Mouse (Mus musculus) cerebellum, postnatal 14 days (tissue): ENCODE measurements at regions not wholly inside any gene's neighbourhood (a gene's known extent, or its start where the extent isn't known, plus 50 kb on each side); places are given as distances from the start of the nearest gene placed in this dataset.

ENCODE experiments used
- DNase-seq, 2 experiments: peaks; one replicate each; pipeline ENCODE4 v3.0.0; 2021; ENCODE audit warnings: mixed read lengths in 2 of 2

DNA sequence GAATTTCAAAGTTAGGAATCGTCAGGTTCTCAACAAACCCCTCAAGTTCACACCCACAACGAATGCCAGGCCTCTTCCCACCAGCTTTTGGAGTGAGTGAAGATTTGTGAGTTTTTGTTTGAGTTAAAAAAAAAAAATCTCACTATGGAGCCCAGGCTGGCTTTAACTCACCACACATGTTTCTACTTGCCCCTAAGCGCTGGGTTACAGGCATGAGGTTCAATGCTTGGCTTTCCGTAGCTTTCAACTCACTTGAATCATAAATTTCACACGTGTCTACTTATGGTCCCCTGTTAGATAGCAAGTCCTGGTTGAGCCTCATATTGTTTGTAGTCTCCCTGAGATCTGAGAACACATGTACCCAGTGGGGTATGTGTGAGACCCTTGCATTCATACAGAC, 122.8 kb upstream of the Efna5 start:
- no peak for DNase-seq

DNA sequence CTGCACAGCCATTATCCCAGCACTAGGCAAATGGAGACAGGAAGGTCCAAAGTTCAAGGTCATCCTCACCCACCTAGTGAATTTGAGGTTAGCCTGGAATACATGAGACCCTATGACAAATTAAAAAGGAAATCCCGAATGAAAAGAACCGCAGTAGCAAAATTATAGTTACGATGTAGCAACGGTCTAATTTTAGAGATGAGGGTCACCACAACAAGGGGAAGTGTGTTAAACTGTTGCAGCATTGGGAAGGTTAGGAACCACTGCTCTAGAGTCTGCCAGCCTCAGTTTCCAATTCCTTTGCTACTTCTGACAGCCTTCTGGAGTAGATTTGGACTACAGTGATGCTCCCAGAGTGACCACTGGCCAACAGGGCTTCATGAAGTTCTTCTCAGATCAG, 121.6 kb upstream of the Efna5 start:
- no peak for DNase-seq

DNA sequence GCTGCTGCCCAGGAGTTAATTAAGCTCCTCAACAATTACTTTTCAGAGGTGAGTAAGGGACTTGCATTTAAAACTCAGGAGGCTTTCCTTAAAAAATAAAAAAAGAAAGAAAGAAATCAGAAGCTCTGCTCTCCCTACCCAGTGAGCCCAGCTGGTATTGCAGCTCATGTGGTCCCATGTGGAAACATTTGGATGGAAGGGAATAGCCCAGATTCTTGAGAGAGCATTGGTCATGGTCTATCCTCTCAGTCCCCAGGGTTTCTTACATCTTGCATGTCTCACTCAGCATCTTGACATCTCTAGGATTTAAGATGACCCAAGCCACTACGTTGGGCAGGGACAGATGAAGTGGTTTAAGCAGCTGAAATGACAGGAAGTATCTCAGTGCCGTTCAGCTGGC, 120.8 kb upstream of the Efna5 start:
- DNase-seq: no peak

DNA sequence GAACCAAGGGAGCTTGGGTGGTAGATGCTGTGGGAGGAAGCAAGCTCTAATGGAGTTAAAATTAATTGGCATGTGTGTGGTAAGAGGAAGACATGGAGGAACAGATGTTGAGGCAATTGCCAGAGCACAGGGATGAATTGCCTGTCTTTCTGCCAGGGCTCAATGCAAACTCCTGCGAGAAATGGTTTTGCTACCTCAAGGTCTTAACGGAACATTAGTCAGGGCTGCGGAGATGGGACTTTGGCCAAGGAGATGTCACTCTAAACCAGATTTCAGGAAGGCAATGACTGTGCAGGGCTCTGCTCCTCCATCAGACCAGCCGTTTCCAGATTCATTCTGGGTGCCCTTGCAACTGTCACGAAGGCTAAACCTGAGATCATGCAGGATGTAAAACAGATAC, 116.6 kb upstream of the Efna5 start:
- peak; percentile 59 to 70 for DNase-seq

DNA sequence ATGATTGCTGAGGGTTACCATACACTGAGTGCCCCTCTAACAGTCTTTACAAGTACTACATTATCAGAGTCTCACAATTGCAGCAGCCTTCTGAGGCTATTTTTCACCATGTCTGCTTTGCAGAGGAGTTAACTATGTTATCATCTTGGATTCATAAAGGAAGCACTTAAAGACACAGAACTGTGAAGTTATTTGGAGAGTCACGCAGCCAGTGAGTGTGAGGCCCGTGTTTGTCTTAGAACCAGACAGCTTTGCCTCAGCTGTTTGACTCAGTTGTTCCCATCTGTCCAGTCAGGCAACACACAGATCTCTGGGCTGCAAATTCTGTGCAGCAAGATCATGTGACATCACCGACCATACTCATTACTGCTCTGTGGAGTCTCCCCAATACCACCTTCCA, 114.2 kb upstream of the Efna5 start:
- DNase-seq: no peak

DNA sequence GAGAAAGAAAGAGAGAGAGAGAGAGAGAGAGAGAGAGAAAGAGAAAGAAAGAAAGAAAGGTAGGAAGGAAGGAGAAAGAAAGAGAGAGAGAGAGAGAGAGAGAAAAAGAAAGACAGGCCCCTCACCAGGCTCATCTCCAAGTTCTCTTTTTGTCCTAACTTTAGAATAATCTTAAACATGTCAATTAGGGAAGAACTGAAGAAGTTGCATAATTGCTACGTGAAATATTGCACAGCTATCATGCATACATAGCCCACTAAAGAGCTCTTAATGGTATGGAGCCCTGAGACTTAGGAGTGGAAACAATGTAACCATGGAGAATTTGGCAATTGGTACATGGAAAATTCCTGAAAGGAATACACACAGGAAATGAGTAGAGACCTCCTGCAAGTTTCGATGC, 111.9 kb upstream of the Efna5 start:
- no peak for DNase-seq

DNA sequence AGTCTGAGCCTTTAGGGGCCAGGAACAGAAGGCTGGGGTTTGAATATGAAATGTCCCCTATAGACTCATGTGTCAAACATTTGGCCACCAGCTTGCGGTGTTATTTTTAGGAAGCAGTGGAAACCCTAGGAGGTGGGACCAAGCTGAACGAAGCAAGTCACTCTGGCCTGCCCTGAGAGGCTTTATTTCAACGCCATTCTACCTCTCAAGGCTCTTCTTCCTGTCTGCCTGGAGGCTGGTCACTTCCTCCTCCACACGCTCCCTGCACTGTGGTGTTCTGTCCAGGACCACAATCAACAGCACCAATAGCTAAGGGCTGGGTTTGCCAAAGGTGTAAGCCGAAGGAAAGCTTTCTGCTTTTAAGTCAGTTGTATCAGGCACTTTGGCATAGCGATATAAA, 105.2 kb upstream of the Efna5 start:
- no peak for DNase-seq

DNA sequence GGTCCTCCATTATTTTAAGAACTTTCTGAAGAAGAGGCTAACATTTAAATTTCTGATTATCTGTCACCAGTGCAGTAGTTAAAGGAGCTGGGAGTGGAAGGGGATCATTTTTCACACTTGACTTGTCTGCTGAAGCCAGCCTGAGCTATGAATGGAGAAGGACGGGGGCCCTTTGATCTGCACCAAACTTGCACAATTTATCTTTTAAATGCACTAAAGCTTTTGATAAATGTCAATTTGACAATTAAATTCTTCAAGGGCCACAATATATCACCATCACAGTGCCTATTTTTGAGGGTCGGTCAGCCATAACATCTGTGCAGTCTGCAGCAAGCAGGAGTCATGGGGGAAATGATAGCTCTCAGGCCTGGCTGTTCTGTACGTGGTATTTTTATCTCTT, 99.2 kb upstream of the Efna5 start:
- DNase-seq: no peak

DNA sequence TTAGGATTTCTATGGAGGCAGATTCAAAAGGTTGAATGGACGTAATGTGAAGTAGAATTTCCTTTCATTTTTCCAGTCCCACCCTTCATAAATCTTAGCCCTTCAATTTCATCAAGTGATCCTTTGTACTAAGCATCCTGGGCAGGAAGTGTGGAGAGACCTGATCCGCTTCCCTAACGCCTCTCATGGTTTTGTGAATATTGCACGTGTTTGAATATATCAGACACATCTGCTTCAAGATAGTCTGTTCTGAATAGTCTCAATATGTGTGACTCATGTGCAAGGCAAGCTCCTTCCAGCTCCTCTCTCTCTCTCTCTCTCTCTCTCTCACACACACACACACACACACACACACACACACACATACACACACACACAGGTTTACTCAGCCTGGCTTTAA, 96.4 kb upstream of the Efna5 start:
- DNase-seq: no peak

DNA sequence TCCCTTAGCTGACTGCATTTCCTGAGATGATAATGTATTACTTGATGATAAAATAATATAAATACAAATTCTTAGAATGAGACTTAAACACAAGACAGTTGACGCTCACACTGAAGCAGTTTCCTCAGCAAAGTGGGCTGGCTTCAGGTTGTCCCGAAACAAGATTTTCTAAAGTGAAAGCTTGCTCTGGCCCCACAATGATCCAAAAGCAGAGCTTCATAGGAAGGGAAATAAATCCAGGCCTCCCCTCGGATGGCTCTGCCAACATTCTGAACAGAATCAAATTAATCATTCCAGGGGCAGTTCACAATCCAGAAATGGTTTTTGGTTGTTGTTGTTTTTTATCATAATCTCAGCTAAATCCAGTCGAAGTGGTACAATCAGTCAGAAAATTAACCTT, 96.0 kb upstream of the Efna5 start:
- DNase-seq: no peak

DNA sequence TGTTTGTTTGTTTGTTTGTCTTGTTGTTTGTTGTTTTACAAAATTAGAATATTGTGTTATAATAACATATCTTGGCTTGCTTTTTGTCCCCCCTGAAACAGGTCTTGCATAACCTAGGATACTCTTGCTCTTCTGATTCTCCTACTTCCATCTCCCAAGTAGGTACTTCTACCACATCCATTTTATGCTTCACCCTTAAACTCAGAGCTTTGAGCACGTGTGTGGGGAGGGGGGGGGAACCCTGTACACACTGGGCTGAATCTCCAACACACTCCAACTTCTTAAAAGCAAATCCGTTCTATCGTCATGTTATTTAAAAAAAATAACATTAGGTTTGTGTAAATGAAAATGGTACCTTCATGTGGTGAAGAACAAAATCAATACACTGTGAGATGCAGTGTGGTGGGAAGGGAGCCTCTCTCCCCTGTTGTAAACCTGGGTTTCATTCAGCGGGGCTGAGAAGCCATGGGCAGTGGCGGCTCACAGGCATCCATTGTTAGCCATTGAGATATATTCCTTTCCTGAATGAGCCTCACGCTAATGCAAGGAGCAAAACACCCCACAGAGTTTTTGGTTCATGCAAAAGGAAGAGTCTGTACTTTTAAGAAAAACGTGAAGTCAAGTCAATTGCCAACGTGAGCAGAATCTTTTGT, 93.6 kb upstream of the Efna5 start:
- DNase-seq: no peak

DNA sequence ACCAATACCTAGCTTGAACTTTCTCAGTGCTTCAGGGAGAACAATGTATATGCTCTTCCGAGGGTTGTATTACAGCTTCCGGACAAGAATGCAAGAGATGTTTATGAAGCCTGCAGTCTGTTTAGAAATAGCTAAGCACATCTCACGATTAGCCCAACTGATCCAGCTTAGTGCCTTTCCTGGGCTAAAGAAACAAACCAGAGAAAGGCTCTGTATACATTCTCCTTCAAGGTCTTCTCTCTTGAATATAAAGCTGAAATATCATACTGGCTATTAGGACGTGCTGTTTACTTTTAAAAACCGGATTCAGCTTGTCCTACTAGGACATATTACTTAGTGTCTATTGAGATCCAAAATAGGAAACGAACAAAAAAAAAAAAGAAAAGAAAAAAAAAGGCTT, 87.9 kb upstream of the Efna5 start:
- no peak for DNase-seq

DNA sequence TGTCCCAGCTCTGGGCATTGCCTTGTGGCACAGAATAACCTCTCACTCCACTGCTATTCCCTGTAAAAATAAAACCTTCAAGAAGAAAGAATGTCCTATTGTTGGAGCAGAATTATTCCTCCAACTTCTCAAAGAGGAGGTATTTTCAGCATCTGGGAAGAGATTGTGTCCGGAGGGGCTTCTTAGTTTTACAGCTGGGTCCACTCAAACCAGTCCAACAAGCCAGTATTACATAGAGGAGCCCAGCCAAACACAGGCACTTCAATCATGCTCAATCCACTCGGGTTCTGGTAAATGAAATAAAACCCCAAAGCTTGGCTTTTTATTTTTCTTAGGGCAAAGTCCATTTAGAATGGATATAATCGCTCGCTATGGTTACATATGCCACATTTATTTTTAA, 82.7 kb upstream of the Efna5 start:
- no peak for DNase-seq

DNA sequence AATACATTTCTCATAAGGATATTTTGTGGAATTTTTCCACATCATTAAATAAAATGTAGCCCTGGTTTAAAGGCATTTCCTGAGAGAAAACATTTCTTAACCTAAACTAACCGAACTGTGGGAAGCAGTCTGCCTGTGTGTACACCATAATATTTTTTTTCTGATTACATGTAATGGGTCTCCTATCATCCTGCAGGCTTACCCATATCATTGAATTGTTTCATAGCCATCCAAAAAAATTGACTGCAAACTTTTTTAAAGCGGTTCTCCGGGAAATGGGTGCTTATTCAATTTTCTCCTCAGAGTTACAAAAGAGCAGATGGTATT, 81.1 kb upstream of the Efna5 start:
- DNase-seq: no peak

DNA sequence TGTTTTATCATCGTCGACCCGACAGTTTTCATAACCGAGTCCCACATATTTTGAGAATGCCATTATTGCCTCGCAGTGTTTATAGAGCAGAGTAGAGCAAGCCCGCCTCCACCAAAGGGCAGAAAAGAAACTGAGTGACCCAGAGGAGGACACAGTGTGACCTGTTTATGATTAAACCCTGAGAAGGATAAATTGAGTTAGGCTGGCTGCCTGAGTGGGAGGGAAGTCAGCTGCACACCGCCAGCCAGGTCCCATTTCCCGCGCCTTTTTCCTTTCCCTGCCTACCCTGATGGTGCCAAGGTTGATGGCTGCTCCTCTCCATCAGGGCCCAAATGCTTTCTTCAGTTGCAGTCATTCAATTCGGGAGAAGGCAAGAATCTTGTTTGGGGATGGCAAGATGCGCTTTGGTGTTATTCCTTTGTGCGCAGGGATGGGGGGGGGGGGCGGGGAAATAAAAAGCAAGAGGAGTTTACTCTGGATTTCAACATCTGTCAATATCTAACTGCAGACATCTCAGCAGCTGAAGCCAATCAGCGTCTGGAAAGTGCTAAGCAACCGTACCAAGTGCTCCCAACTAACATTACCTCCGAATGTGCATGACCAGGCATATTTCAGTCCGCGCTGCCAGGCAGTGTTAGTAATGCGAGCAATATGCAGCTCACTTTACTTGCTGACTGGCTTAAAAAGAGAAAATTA, 80.6 kb upstream of the Efna5 start:
- no peak for DNase-seq

DNA sequence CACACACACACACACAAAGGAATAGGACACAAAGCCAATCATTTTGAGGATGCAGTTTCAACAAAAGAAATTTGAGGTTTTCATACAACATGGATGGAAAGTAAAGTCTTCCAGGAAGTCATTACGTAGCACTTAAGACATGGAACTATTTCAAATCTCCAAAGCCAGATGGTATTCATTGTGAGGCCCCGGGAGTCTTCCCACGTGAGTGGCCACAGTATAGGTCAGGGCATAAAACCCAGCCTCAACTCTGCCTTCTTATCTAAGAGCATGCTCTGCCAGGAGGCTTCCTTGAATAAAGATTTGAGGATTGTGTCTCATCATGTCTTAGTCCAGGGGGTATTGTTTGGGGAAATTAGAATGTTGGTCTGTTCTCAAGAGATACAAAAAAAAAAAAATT, 78.0 kb upstream of the Efna5 start:
- DNase-seq: no peak

DNA sequence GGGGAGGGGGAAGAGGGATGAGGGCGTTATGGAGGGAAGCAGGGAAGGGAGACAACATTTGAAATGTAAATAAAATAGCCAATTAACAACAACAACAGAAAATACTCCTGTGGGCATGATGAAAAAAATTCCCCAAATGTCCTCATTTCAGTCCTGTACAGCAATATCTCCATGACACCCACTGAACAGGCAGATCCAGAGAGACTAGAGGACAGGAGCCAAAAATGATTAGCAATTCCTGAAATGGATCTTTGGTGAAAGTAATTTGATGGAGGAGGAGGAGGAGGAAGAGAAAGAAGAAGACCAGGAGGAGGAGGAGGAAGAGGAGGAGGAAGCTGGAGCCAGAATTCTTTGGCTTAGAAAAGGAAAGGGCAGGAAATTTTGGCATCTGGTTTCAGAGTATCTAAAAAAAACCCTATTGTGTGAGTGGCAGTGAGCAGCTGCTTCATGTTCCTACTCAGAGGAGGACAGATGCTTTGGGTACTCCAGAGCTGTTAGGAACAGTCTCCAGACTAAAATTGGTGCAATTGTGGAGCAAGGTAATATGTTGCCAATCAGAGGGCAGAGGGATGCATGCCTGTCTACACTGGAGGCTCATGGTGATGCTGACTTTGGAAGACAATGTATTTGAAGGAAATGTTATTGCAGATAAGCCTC, 66.5 kb upstream of the Efna5 start:
- DNase-seq: no peak

DNA sequence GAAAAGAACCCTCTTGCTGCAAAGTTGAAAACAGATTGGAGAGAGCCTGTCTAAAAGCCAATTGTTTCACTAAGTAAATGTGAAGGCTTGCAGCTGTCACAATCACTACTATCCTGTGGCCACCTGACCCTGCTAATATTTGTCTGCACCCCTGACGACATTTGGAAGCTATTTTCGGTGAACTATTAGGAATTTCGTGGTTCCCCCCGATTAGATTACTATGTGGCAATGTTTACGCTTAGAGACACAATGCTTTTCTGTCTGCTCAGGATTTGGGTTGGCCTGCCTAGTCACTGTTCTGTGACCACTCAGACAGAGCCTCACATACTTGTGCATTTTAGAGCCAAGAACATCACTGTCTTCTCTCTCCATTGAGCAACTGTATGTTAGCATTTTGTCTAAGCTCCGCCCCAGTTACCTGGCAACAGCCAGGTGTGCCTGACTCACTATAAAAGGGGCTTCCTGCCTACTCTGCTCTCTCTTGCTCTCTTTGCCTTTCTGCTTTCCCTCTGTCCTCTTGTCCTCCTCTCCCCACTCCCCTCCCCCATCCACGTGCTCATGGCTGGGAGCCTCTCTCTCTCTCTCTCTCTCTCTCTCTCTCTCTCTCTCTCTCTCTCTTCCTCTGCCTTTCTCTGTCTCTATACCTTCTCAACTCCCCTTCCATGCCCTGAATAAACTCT, 59.6 kb upstream of the Efna5 start:
- DNase-seq: no peak

DNA sequence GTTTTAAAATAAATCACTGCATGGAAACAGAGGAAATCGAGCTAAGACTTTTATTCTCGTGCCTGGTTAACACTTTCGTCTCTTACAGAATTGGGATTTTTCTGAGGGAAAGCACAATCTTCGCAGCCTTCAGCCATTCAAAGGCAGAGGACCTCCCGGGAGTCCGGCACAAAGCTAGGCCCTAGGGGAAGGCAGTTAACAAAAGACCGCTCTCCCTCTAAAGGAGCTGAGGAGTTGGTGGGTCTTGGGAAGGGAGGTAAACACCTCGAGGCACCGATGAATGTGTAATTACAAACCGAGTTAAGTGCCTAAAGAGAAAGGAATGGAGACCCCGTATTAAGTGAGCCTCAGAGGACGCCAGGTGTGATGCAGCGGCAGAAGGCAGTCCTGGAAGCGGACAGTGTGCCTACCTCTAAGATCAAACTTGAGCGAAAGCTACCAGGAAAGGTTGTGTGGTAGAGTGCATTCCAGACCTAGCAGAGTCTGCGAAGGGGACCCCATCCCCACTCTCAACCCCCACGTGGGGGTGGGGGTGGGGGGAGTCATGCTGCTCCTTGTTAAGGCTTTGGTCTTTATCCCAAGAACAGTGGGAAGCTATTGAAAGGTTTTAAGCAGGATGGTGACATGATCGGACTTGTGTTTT, 58.9 kb upstream of the Efna5 start:
- no peak for DNase-seq

DNA sequence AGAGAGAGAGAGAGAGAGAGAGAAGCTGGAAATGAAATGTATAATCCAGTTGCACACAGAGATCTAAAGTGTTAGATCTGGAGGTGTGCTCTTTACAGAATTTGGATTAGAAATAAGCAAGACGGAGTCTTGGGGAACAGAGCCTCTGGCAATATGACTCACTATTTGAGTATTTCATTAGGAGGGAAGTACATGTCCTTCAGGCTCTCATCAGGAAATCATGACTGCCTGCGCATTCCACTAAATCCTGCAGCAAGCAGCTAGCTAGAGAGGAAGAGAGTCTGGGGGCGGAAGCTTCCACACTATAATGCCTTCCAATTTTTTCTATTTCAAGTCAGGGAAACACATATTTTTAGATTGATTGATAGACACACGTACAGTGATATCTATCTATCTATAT, 58.1 kb upstream of the Efna5 start:
- no peak for DNase-seq
